Mouse (Mus musculus) spleen, adult 2 months (tissue): ENCODE data around the gene Entpd1. TPM values are rescaled to one million over a fixed set of nuclear protein-coding genes. Genes with fewer than 3 reads are reported as not detected.
A peak's percentile ranks its signal among the peaks of the same experiment; 100 is the strongest.

ENCODE experiments used
- DNase-seq, 2 experiments: peaks; one replicate each; pipeline versions ENCODE4 v3.0.0 to v3.0.0-alpha.2; 2012 to 2021; ENCODE audit warnings: low spot score in 2 of 2, low read depth in 1 of 2
- H3K27ac ChIP-seq: fragments of 200-500 bp; 2 replicates; pipeline ENCODE4 v1.5.1; 2012; ENCODE audit warnings: low read length, inconsistent platforms; ENCODE audit not compliant: insufficient read depth
- H3K27me3 ChIP-seq: fragments of 200-500 bp; 2 replicates; pipeline ENCODE4 v1.6.1; 2012; ENCODE audit warnings: mild to moderate bottlenecking, moderate library complexity, low read length, inconsistent platforms; ENCODE audit not compliant: control insufficient read depth, insufficient read depth
- H3K36me3 ChIP-seq: fragments of 200-500 bp; 2 replicates; pipeline ENCODE4 v1.6.1; 2012; ENCODE audit warnings: mild to moderate bottlenecking, low read length, inconsistent platforms; ENCODE audit not compliant: control insufficient read depth, insufficient read depth
- H3K4me1 ChIP-seq: fragments of 200-500 bp; 2 replicates; pipeline ENCODE4 v1.6.1; 2011; ENCODE audit warnings: inconsistent platforms; ENCODE audit not compliant: control insufficient read depth, insufficient read depth, insufficient read length
- H3K4me3 ChIP-seq: fragments of 200-500 bp; 2 replicates; pipeline ENCODE4 v1.5.1; 2011; ENCODE audit warnings: mild to moderate bottlenecking, inconsistent platforms; ENCODE audit not compliant: insufficient read depth, insufficient read length; ENCODE audit errors: extremely low read depth
- CTCF ChIP-seq: fragments of 200-500 bp; IDR thresholded peaks from 2 replicates; pipeline ENCODE4 v1.5.1; 2011; ENCODE audit warnings: mild to moderate bottlenecking, inconsistent platforms; ENCODE audit not compliant: insufficient read depth, insufficient read length, insufficient replicate concordance; ENCODE audit errors: extremely low read depth
- POLR2A ChIP-seq: fragments of 200-500 bp; IDR thresholded peaks from 2 replicates; pipeline ENCODE4 v1.6.1; 2011; ENCODE audit warnings: low read depth, low read length, inconsistent platforms
- WGBS: fragments of 180-500 bp; shearing (Covaris S2); methylation state at CpG from one replicate; pipeline ENCODE4 v1.1.7; 2018; 5-methylcytosine and 5-hydroxymethylcytosine counted together
- polyA plus RNA-seq: library from polyadenylated mRNA; depleted of rRNA; stranded (reverse); fragments of >200 nt; gene quantifications from 2 replicates; pipeline ENCODE4 v1.2.3, GENCODE M21; 2012

Entpd1 gene
- polyA plus RNA-seq, 1 experiment: 10.5 TPM

GRCm38 (mm10) chr19:40647319-40648158, 35.4 kb downstream of the Entpd1 start:
- peaks cover 3% of the 10 kb centered on the region; the same call in 1 of the 2 replicates for H3K4me1 ChIP-seq
- TF ChIP-seq CTCF (no peak), POLR2A (no peak)
- no peaks in the 10 kb centered on the region for H3K36me3 ChIP-seq
- H3K27me3 ChIP-seq: no peaks in the 10 kb centered on the region
- WGBS: 31% methylated on average over 9 of the region's 9 CpGs
- DNase-seq: no peak
- H3K27ac ChIP-seq: no peak overlapping the region
- no peak overlapping the region for H3K4me3 ChIP-seq

- H3K4me1 ChIP-seq: peaks cover 3% of the 10 kb centered on the region; the same call in 1 of the 2 replicates
- 15% methylated on average over 5 of the region's 5 CpGs for WGBS
- H3K27ac ChIP-seq: no peak overlapping the region
- H3K4me3 ChIP-seq: no peak overlapping the region
- DNase-seq: no peak
- no peaks in the 10 kb centered on the region for H3K27me3 ChIP-seq
- TF ChIP-seq CTCF: no peak
- TF ChIP-seq POLR2A: no peak
- no peaks in the 10 kb centered on the region for H3K36me3 ChIP-seq
Measured at GRCm38 (mm10) chr19:40650090-40650489, 37.9 kb downstream of the Entpd1 start.

- 76% methylated on average over 5 of the region's 5 CpGs for WGBS
- no peaks in the 10 kb centered on the region for H3K36me3 ChIP-seq
- H3K4me1 ChIP-seq: peaks cover 3% of the 10 kb centered on the region; the same call in 1 of the 2 replicates
- TF ChIP-seq CTCF: no peak
- TF ChIP-seq POLR2A: no peak
- DNase-seq: no peak
- no peak overlapping the region for H3K4me3 ChIP-seq
- H3K27me3 ChIP-seq: no peaks in the 10 kb centered on the region
- H3K27ac ChIP-seq: no peak overlapping the region
Measured at GRCm38 (mm10) chr19:40656207-40656606, 44.0 kb downstream of the Entpd1 start.

GRCm38 (mm10) chr19:40658281-40658680, 46.1 kb downstream of the Entpd1 start:
- H3K36me3 ChIP-seq: no peaks in the 10 kb centered on the region
- TF ChIP-seq POLR2A: no peak
- TF ChIP-seq CTCF: no peak
- 53% methylated on average over 6 of the region's 6 CpGs for WGBS
- no peak overlapping the region for H3K4me3 ChIP-seq
- H3K27ac ChIP-seq: no peak overlapping the region
- no peak for DNase-seq
- H3K27me3 ChIP-seq: no peaks in the 10 kb centered on the region
- H3K4me1 ChIP-seq: peaks cover 5% of the 10 kb centered on the region; the same call in 1 of the 2 replicates

- DNase-seq: no peak
- Histone ChIP-seq H3K27me3 (no peaks in the 10 kb centered on the region), H3K36me3 (no peaks in the 10 kb centered on the region), H3K4me1 (peaks cover 5% of the 10 kb centered on the region; the same call in 1 of the 2 replicates), H3K27ac (no peak overlapping the region), H3K4me3 (no peak overlapping the region)
- TF ChIP-seq POLR2A: no peak
- no peak for TF ChIP-seq CTCF
- WGBS: 66% methylated on average over 5 of the region's 5 CpGs
Measured at GRCm38 (mm10) chr19:40658935-40659334, 46.8 kb downstream of the Entpd1 start.

GRCm38 (mm10) chr19:40659651-40660478, 47.7 kb downstream of the Entpd1 start:
- TF ChIP-seq CTCF (no peak), POLR2A (no peak)
- peak overlapping the region; percentile 86 for H3K27ac ChIP-seq
- WGBS: under 1% methylated on average over 16 of the region's 16 CpGs
- H3K4me3 ChIP-seq: peak overlapping the region; percentile 60
- H3K27me3 ChIP-seq: no peaks in the 10 kb centered on the region
- DNase-seq: no peak
- H3K4me1 ChIP-seq: peaks cover 5% of the 10 kb centered on the region; the same call in 1 of the 2 replicates
- 0 out of 2 replicates have a peak, but pooled peaks cover 1% of the 10 kb centered on the region for H3K36me3 ChIP-seq
